Mouse (Mus musculus) right cerebral cortex, adult 2 months (tissue): Measurements from ENCODE around the gene Mb.
A peak's percentile ranks its signal among the peaks of the same experiment; 100 is the strongest.

Experiments
- DNase-seq, 2 experiments: peaks; one replicate each; pipeline ENCODE4 v3.0.0; 2021 to 2022; ENCODE audit warnings: low spot score in 2 of 2

Mb gene

GRCm38 (mm10) chr15:76979799-76980198 lies 70.7 kb downstream of the Mb start:
- no peak for DNase-seq

GRCm38 (mm10) chr15:76976619-76977018 lies 73.9 kb downstream of the Mb start:
- DNase-seq = no peak

GRCm38 (mm10) chr15:76973855-76974651 lies 76.4 kb downstream of the Mb start:
- DNase-seq = peak; percentile 89 to 93

GRCm38 (mm10) chr15:76973272-76973854 lies 77.1 kb downstream of the Mb start:
- DNase-seq = no peak

- no peak for DNase-seq
These were observed 77.8 kb downstream of the Mb start for GRCm38 (mm10) chr15:76972661-76973060.
